Mouse (Mus musculus) lung, postnatal 0 days (tissue): ENCODE measurements around the gene Wdr73. TPM values are rescaled to one million over a fixed set of nuclear protein-coding genes. Genes with fewer than 3 reads are reported as not detected.

Source experiments
- ATAC-seq: fragments of 200-750 bp; cut with Nextera tagmentation; 2 replicates; pipeline ENCODE4 v1.8.0; 2017; ENCODE audit warnings: moderate library complexity
- DNase-seq: peaks from one replicate; pipeline ENCODE4 v3.0.0-alpha.2; 2016; ENCODE audit warnings: low spot score
- H3K27ac ChIP-seq: fragments of 300-500 bp; sonication (generic); 2 replicates; pipeline ENCODE4 v1.5.1; 2014; ENCODE audit warnings: antibody characterized with exemption, mild to moderate bottlenecking, low read length, mixed read lengths
- H3K27me3 ChIP-seq: fragments of 300-500 bp; sonication (generic); replicated peaks from 2 replicates; pipeline ENCODE4 v1.6.1; 2014; ENCODE audit warnings: low read length, mixed read lengths; ENCODE audit not compliant: insufficient read depth
- H3K36me3 ChIP-seq: fragments of 300-500 bp; sonication (generic); 2 replicates; pipeline ENCODE4 v1.6.1; 2014; ENCODE audit warnings: low read length, mixed read lengths; ENCODE audit not compliant: insufficient read depth
- H3K4me1 ChIP-seq: fragments of 300-500 bp; sonication (generic); 2 replicates; pipeline ENCODE4 v1.6.1; 2014; ENCODE audit warnings: antibody characterized with exemption, low read depth, low read length, mixed read lengths; ENCODE audit not compliant: insufficient read depth
- H3K4me2 ChIP-seq: fragments of 300-500 bp; sonication (generic); replicated peaks from 2 replicates; pipeline ENCODE4 v1.6.1; 2014; ENCODE audit warnings: low read depth, mild to moderate bottlenecking, low read length, moderate library complexity, mixed read lengths
- H3K4me3 ChIP-seq: fragments of 300-500 bp; sonication (generic); 2 replicates; pipeline ENCODE4 v1.5.1; 2014; ENCODE audit warnings: low read depth, low read length
- H3K9ac ChIP-seq: fragments of 300-500 bp; sonication (generic); replicated peaks from 2 replicates; pipeline ENCODE4 v1.6.1; 2014; ENCODE audit warnings: low read depth, mild to moderate bottlenecking
- H3K9me3 ChIP-seq: fragments of 300-500 bp; sonication (generic); 2 replicates; pipeline ENCODE4 v1.6.1; 2016; ENCODE audit warnings: low read length, mixed read lengths
- CTCF ChIP-seq: IDR thresholded peaks from 2 replicates; pipeline ENCODE4 v1.5.1; 2016; ENCODE audit warnings: antibody characterized with exemption, mild to moderate bottlenecking
- EP300 ChIP-seq: IDR thresholded peaks from 2 replicates; pipeline ENCODE4 v1.6.1; 2016; ENCODE audit warnings: antibody characterized with exemption, mild to moderate bottlenecking, control low read depth
- WGBS: fragments of 180-500 bp; shearing (Covaris S2); extraction: QIAGEN DNeasy Blood & Tissue Kit; methylation state at CpG from one replicate; pipeline ENCODE4 v1.1.7; 2014; 5-methylcytosine and 5-hydroxymethylcytosine counted together
- polyA plus RNA-seq: library from polyadenylated mRNA; unstranded; fragments of >200 nt; fragmentation: Nextera tagmentation; extraction: Ambion mirVana; gene quantifications from 2 replicates; pipeline ENCODE4 v1.2.1, GENCODE M21; 2015

Gene Wdr73
- polyA plus RNA-seq, 1 experiment from 2014 or later: 17.5 TPM

GRCm38 (mm10) chr7:80873038-80873437 is 28.0 kb downstream of the Wdr73 start:
- TF ChIP-seq EP300: no peak
- TF ChIP-seq CTCF: no peak
- H3K4me1 ChIP-seq: no peaks in the 10 kb centered on the region
- ATAC-seq: no peak
- no peak overlapping the region for H3K4me2 ChIP-seq
- no peaks in the 10 kb centered on the region for H3K9me3 ChIP-seq
- H3K4me3 ChIP-seq: no peak overlapping the region
- no peak for DNase-seq
- no peaks in the 10 kb centered on the region for H3K27me3 ChIP-seq
- H3K36me3 ChIP-seq: peaks cover 10% of the 10 kb centered on the region; the same call in 1 of the 2 replicates
- no peak overlapping the region for H3K27ac ChIP-seq
- no peak overlapping the region for H3K9ac ChIP-seq
- 71% methylated on average over 5 of the region's 5 CpGs for WGBS

GRCm38 (mm10) chr7:80868686-80869085 is 32.4 kb downstream of the Wdr73 start:
- DNase-seq (no peak), ATAC-seq (no peak)
- H3K27me3 ChIP-seq: no peaks in the 10 kb centered on the region
- TF ChIP-seq EP300 (no peak), CTCF (no peak)
- H3K4me2 ChIP-seq: no peak overlapping the region
- H3K4me1 ChIP-seq: peaks cover 17% of the 10 kb centered on the region
- H3K4me3 ChIP-seq: no peak overlapping the region
- H3K27ac ChIP-seq: no peak overlapping the region
- H3K36me3 ChIP-seq: no peaks in the 10 kb centered on the region
- no peak overlapping the region for H3K9ac ChIP-seq
- 74% methylated on average over 2 of the region's 2 CpGs for WGBS
- no peaks in the 10 kb centered on the region for H3K9me3 ChIP-seq

- no peak overlapping the region for H3K4me2 ChIP-seq
- DNase-seq (peak; percentile 80), ATAC-seq (peak; percentile 72)
- no peaks in the 10 kb centered on the region for H3K27me3 ChIP-seq
- no peaks in the 10 kb centered on the region for H3K9me3 ChIP-seq
- no peak overlapping the region for H3K9ac ChIP-seq
- peaks cover 19% of the 10 kb centered on the region for H3K4me1 ChIP-seq
- H3K4me3 ChIP-seq: no peak overlapping the region
- H3K36me3 ChIP-seq: no peaks in the 10 kb centered on the region
- TF ChIP-seq EP300 (no peak), CTCF (no peak)
- 52% methylated on average over 7 of the region's 7 CpGs for WGBS
- peak overlapping the region; percentile 38 for H3K27ac ChIP-seq
Observed at GRCm38 (mm10) chr7:80866514-80867147, 34.4 kb downstream of the Wdr73 start.

- Histone ChIP-seq H3K27ac (peak overlapping the region; percentile 51; the same call in 1 of the 2 replicates), H3K4me3 (no peak overlapping the region), H3K36me3 (no peaks in the 10 kb centered on the region), H3K4me2 (no peak overlapping the region; the same call in 1 of the 2 replicates), H3K27me3 (no peaks in the 10 kb centered on the region), H3K9ac (no peak overlapping the region), H3K4me1 (peaks cover 19% of the 10 kb centered on the region), H3K9me3 (no peaks in the 10 kb centered on the region)
- WGBS: 68% methylated on average over 7 of the region's 7 CpGs
- TF ChIP-seq CTCF: no peak
- no peak for TF ChIP-seq EP300
- no peak for ATAC-seq
- DNase-seq: no peak
Observed at GRCm38 (mm10) chr7:80865521-80865920, 35.5 kb downstream of the Wdr73 start.

GRCm38 (mm10) chr7:80864831-80865230 is 36.2 kb downstream of the Wdr73 start:
- Histone ChIP-seq H3K4me2 (no peak overlapping the region), H3K4me3 (no peak overlapping the region), H3K9me3 (no peaks in the 10 kb centered on the region), H3K27ac (peak overlapping the region; percentile 51; the same call in 1 of the 2 replicates), H3K9ac (no peak overlapping the region), H3K27me3 (no peaks in the 10 kb centered on the region), H3K4me1 (peaks cover 19% of the 10 kb centered on the region), H3K36me3 (no peaks in the 10 kb centered on the region)
- 47% methylated on average over 8 of the region's 8 CpGs for WGBS
- no peak for ATAC-seq
- TF ChIP-seq CTCF (no peak), EP300 (no peak)
- peak; percentile 33 for DNase-seq

GRCm38 (mm10) chr7:80864151-80864550 is 36.9 kb downstream of the Wdr73 start:
- no peak for TF ChIP-seq CTCF
- TF ChIP-seq EP300: no peak
- 48% methylated on average over 1 of the region's 1 CpGs for WGBS
- no peaks in the 10 kb centered on the region for H3K9me3 ChIP-seq
- H3K4me2 ChIP-seq: no peak overlapping the region
- H3K9ac ChIP-seq: no peak overlapping the region
- no peak overlapping the region for H3K27ac ChIP-seq
- no peak overlapping the region for H3K4me3 ChIP-seq
- no peaks in the 10 kb centered on the region for H3K36me3 ChIP-seq
- DNase-seq (no peak), ATAC-seq (no peak)
- peaks cover 19% of the 10 kb centered on the region for H3K4me1 ChIP-seq
- no peaks in the 10 kb centered on the region for H3K27me3 ChIP-seq

- no peaks in the 10 kb centered on the region for H3K27me3 ChIP-seq
- H3K27ac ChIP-seq: no peak overlapping the region
- WGBS: 81% methylated on average over 5 of the region's 5 CpGs
- TF ChIP-seq CTCF (no peak), EP300 (no peak)
- ATAC-seq: no peak
- H3K4me3 ChIP-seq: no peak overlapping the region
- no peaks in the 10 kb centered on the region for H3K9me3 ChIP-seq
- H3K4me2 ChIP-seq: no peak overlapping the region
- no peak for DNase-seq
- no peak overlapping the region for H3K9ac ChIP-seq
- peaks cover 19% of the 10 kb centered on the region for H3K4me1 ChIP-seq
- no peaks in the 10 kb centered on the region for H3K36me3 ChIP-seq
Observed at GRCm38 (mm10) chr7:80863520-80863919, 37.5 kb downstream of the Wdr73 start.
